Mouse (Mus musculus): ENCODE measurements at regions not wholly inside any gene's neighbourhood (a gene's known extent, or its start where the extent isn't known, plus 50 kb on each side); places are given as distances from the start of the nearest gene placed in this dataset.

GRCm38 (mm10) chr3:51078459-51078858 lies 145.8 kb upstream of the Noct start:
- H3K4me3 ChIP-seq (ENCODE audit: low read depth, low read length), result no peak overlapping the region
- no peak for DNase-seq (ENCODE audit: low spot score, missing footprints)
- no peaks in the 10 kb centered on the region for H3K9me3 ChIP-seq (ENCODE audit: control insufficient read depth, low read length)
- no peaks in the 10 kb centered on the region for H3K4me1 ChIP-seq (ENCODE audit: control insufficient read depth, insufficient read depth, low read length)
- no peak overlapping the region for H3K9ac ChIP-seq (ENCODE audit: low read length)
- H3K27ac ChIP-seq (ENCODE audit: low read depth, low read length), result no peak overlapping the region
- no peak overlapping the region for H3K4me2 ChIP-seq
- no peaks in the 10 kb centered on the region for H3K27me3 ChIP-seq (ENCODE audit: control insufficient read depth, insufficient read depth, low read length)
- ATAC-seq (ENCODE audit: low FRiP score), result no peak
- 62% methylated on average over 4 of the region's 4 CpGs for WGBS
- H3K36me3 ChIP-seq (ENCODE audit: control insufficient read depth, insufficient read depth, low read length), result no peaks in the 10 kb centered on the region

GRCm38 (mm10) chr3:51080415-51080814 lies 143.8 kb upstream of the Noct start:
- no peaks in the 10 kb centered on the region for H3K27me3 ChIP-seq (ENCODE audit: control insufficient read depth, insufficient read depth, low read length)
- no peaks in the 10 kb centered on the region for H3K36me3 ChIP-seq (ENCODE audit: control insufficient read depth, insufficient read depth, low read length)
- no peaks in the 10 kb centered on the region for H3K4me1 ChIP-seq (ENCODE audit: control insufficient read depth, insufficient read depth, low read length)
- H3K4me3 ChIP-seq (ENCODE audit: low read depth, low read length), result no peak overlapping the region
- DNase-seq (ENCODE audit: low spot score, missing footprints) (no peak), ATAC-seq (ENCODE audit: low FRiP score) (no peak)
- H3K4me2 ChIP-seq, result no peak overlapping the region
- H3K9ac ChIP-seq (ENCODE audit: low read length), result no peak overlapping the region
- H3K27ac ChIP-seq (ENCODE audit: low read depth, low read length), result no peak overlapping the region
- no peaks in the 10 kb centered on the region for H3K9me3 ChIP-seq (ENCODE audit: control insufficient read depth, low read length)
- WGBS, result 66% methylated on average over 3 of the region's 3 CpGs

- no peak for ATAC-seq (ENCODE audit: low FRiP score)
- 77% methylated on average over 7 of the region's 7 CpGs for WGBS
Measured at GRCm38 (mm10) chr3:51080855-51081254, 143.4 kb upstream of the Noct start.

DNA sequence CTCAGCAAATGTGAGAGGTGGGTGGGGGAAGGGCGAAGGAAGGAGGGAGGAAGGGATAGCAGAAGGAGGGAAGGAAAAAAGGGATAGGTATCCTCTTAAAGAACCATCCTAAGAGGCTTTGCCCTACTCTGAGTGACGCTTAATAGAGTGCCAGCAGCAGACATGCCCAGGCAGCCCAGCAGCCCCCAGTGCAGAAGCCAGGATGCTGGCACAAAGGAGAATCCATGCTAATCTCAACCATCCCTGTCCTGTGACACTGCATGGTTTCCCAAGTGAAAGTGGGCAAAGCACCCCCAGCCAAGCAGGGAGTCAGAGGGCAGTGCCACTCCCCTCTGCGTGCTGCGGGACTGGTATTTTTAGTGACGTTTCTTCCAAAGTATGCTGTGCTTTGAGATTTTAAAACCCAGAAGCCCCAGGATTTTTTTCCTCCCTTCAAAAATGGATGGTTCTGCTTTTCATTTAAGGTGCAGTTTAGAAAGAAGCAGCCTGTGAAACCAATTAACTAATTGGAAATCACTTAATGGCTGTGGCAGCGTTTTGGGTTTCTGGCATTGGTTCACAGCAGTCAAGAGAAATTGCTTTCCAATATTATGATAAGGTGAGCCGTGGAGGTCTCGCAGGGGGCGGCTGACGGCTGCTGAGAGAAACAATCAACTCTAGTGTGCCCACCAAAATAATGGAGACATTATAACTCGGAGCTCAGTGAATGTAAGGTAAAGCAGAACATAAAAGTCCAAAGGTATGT lies 141.2 kb upstream of the Noct start:
- no peaks in the 10 kb centered on the region for H3K36me3 ChIP-seq (ENCODE audit: control insufficient read depth, insufficient read depth, low read length)
- no peak for DNase-seq (ENCODE audit: low spot score, missing footprints)
- H3K9me3 ChIP-seq (ENCODE audit: control insufficient read depth, low read length), result no peaks in the 10 kb centered on the region
- ATAC-seq (ENCODE audit: low FRiP score), result no peak
- WGBS, result 83% methylated on average over 11 of the region's 11 CpGs
- no peaks in the 10 kb centered on the region; the same call in 1 of the 2 replicates for H3K4me1 ChIP-seq (ENCODE audit: control insufficient read depth, insufficient read depth, low read length)
- H3K9ac ChIP-seq (ENCODE audit: low read length), result no peak overlapping the region
- no peak overlapping the region for H3K4me2 ChIP-seq
- no peaks in the 10 kb centered on the region for H3K27me3 ChIP-seq (ENCODE audit: control insufficient read depth, insufficient read depth, low read length)
- no peak overlapping the region for H3K4me3 ChIP-seq (ENCODE audit: low read depth, low read length)
- H3K27ac ChIP-seq (ENCODE audit: low read depth, low read length), result no peak overlapping the region

More at GRCm38 (mm10) chr3:51080855-51081254, 143.4 kb upstream of the Noct start:
- Histone ChIP-seq H3K27me3 (ENCODE audit: control insufficient read depth, insufficient read depth, low read length) (no peaks in the 10 kb centered on the region), H3K9me3 (ENCODE audit: control insufficient read depth, low read length) (no peaks in the 10 kb centered on the region), H3K4me2 (no peak overlapping the region), H3K9ac (ENCODE audit: low read length) (no peak overlapping the region), H3K4me1 (ENCODE audit: control insufficient read depth, insufficient read depth, low read length) (no peaks in the 10 kb centered on the region), H3K27ac (ENCODE audit: low read depth, low read length) (no peak overlapping the region), H3K4me3 (ENCODE audit: low read depth, low read length) (no peak overlapping the region), H3K36me3 (ENCODE audit: control insufficient read depth, insufficient read depth, low read length) (no peaks in the 10 kb centered on the region)
- DNase-seq (ENCODE audit: low spot score, missing footprints), result no peak

DNA sequence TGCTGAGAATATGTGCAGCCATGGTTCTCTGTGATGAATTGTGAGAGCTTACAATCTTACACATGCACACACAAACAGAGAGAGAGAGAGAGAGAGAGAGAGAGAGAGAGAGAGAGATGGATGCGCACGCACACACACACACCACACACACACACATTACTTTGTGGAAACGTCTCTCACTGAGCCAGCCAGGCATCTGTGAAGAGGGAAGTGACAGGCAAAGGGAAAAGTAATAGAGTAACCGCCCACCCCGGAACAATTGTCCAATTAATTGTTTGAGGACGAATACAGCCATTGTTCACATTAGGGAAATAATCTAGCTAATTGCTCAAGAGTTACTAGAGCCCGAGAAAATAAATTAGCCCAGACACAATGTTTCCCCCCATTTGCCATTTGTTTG lies 140.7 kb upstream of the Noct start:
- no peak for DNase-seq (ENCODE audit: low spot score, missing footprints)
- no peak for ATAC-seq (ENCODE audit: low FRiP score)
- Histone ChIP-seq H3K4me3 (ENCODE audit: low read depth, low read length) (no peak overlapping the region), H3K36me3 (ENCODE audit: control insufficient read depth, insufficient read depth, low read length) (no peaks in the 10 kb centered on the region), H3K9me3 (ENCODE audit: control insufficient read depth, low read length) (no peaks in the 10 kb centered on the region), H3K4me1 (ENCODE audit: control insufficient read depth, insufficient read depth, low read length) (peaks cover 3% of the 10 kb centered on the region), H3K27me3 (ENCODE audit: control insufficient read depth, insufficient read depth, low read length) (no peaks in the 10 kb centered on the region), H3K9ac (ENCODE audit: low read length) (no peak overlapping the region), H3K4me2 (no peak overlapping the region), H3K27ac (ENCODE audit: low read depth, low read length) (no peak overlapping the region)
- 80% methylated on average over 7 of the region's 7 CpGs for WGBS

- Histone ChIP-seq H3K4me2 (no peak overlapping the region), H3K9ac (ENCODE audit: low read length) (no peak overlapping the region), H3K27me3 (ENCODE audit: control insufficient read depth, insufficient read depth, low read length) (no peaks in the 10 kb centered on the region), H3K27ac (ENCODE audit: low read depth, low read length) (no peak overlapping the region), H3K4me1 (ENCODE audit: control insufficient read depth, insufficient read depth, low read length) (peaks cover 18% of the 10 kb centered on the region), H3K4me3 (ENCODE audit: low read depth, low read length) (no peak overlapping the region), H3K36me3 (ENCODE audit: control insufficient read depth, insufficient read depth, low read length) (no peaks in the 10 kb centered on the region), H3K9me3 (ENCODE audit: control insufficient read depth, low read length) (no peaks in the 10 kb centered on the region)
- ATAC-seq (ENCODE audit: low FRiP score) (no peak), DNase-seq (ENCODE audit: low spot score, missing footprints) (no peak)
- 74% methylated on average over 10 of the region's 10 CpGs for WGBS
Measured at GRCm38 (mm10) chr3:51086441-51086849, 137.8 kb upstream of the Noct start.

GRCm38 (mm10) chr3:51087076-51087475 lies 137.2 kb upstream of the Noct start:
- no peak overlapping the region for H3K4me2 ChIP-seq
- H3K9me3 ChIP-seq (ENCODE audit: control insufficient read depth, low read length), result no peaks in the 10 kb centered on the region
- ATAC-seq (ENCODE audit: low FRiP score) (no peak), DNase-seq (ENCODE audit: low spot score, missing footprints) (no peak)
- H3K36me3 ChIP-seq (ENCODE audit: control insufficient read depth, insufficient read depth, low read length), result no peaks in the 10 kb centered on the region
- no peak overlapping the region for H3K9ac ChIP-seq (ENCODE audit: low read length)
- H3K27me3 ChIP-seq (ENCODE audit: control insufficient read depth, insufficient read depth, low read length), result no peaks in the 10 kb centered on the region
- no peak overlapping the region for H3K4me3 ChIP-seq (ENCODE audit: low read depth, low read length)
- H3K4me1 ChIP-seq (ENCODE audit: control insufficient read depth, insufficient read depth, low read length), result peaks cover 18% of the 10 kb centered on the region
- H3K27ac ChIP-seq (ENCODE audit: low read depth, low read length), result no peak overlapping the region
- WGBS, result 84% methylated on average over 4 of the region's 4 CpGs

- Histone ChIP-seq H3K27me3 (ENCODE audit: control insufficient read depth, insufficient read depth, low read length) (no peaks in the 10 kb centered on the region), H3K4me2 (no peak overlapping the region), H3K27ac (ENCODE audit: low read depth, low read length) (peak overlapping the region; percentile 65), H3K9ac (ENCODE audit: low read length) (peak overlapping the region; percentile 25; the same call in 1 of the 2 replicates), H3K4me1 (ENCODE audit: control insufficient read depth, insufficient read depth, low read length) (peaks cover 18% of the 10 kb centered on the region), H3K9me3 (ENCODE audit: control insufficient read depth, low read length) (no peaks in the 10 kb centered on the region), H3K4me3 (ENCODE audit: low read depth, low read length) (no peak overlapping the region), H3K36me3 (ENCODE audit: control insufficient read depth, insufficient read depth, low read length) (no peaks in the 10 kb centered on the region)
- WGBS, result 49% methylated on average over 10 of the region's 10 CpGs
- ATAC-seq (ENCODE audit: low FRiP score) (peak; percentile 76), DNase-seq (ENCODE audit: low spot score, missing footprints) (no peak)
Measured at GRCm38 (mm10) chr3:51089036-51089669, 135.1 kb upstream of the Noct start.

- WGBS, result 80% methylated on average over 4 of the region's 4 CpGs
- DNase-seq (ENCODE audit: low spot score, missing footprints) (no peak), ATAC-seq (ENCODE audit: low FRiP score) (no peak)
- Histone ChIP-seq H3K36me3 (ENCODE audit: control insufficient read depth, insufficient read depth, low read length) (no peaks in the 10 kb centered on the region), H3K4me3 (ENCODE audit: low read depth, low read length) (no peak overlapping the region), H3K4me1 (ENCODE audit: control insufficient read depth, insufficient read depth, low read length) (peaks cover 25% of the 10 kb centered on the region), H3K4me2 (no peak overlapping the region), H3K27me3 (ENCODE audit: control insufficient read depth, insufficient read depth, low read length) (no peaks in the 10 kb centered on the region), H3K27ac (ENCODE audit: low read depth, low read length) (no peak overlapping the region), H3K9ac (ENCODE audit: low read length) (no peak overlapping the region), H3K9me3 (ENCODE audit: control insufficient read depth, low read length) (no peaks in the 10 kb centered on the region)
Measured at GRCm38 (mm10) chr3:51091478-51091877, 132.8 kb upstream of the Noct start.
